Mouse (Mus musculus): ENCODE data around the gene Dnm3.

The Dnm3 gene

GRCm38 (mm10) chr1:162477246-162478209 lies at the start of gene Dnm3:
Gene Dnm3 (minus strand): TSS chr1:162478034.
- peak; percentile 1 for DNase-seq (ENCODE audit: low spot score)

GRCm38 (mm10) chr1:162515116-162515515 lies 37.3 kb upstream of the Dnm3 start:
- no peak for DNase-seq (ENCODE audit: low spot score)

- no peak for DNase-seq (ENCODE audit: low spot score)
Observed at GRCm38 (mm10) chr1:162510013-162510356, 32.2 kb upstream of the Dnm3 start.

- DNase-seq (ENCODE audit: low spot score), result no peak
Observed at GRCm38 (mm10) chr1:162509329-162510012, 31.6 kb upstream of the Dnm3 start.

- no peak for DNase-seq (ENCODE audit: low spot score)
Observed at GRCm38 (mm10) chr1:162508211-162509005, 30.6 kb upstream of the Dnm3 start.

- no peak for DNase-seq (ENCODE audit: low spot score)
Observed at GRCm38 (mm10) chr1:162506516-162506915, 28.7 kb upstream of the Dnm3 start.

- no peak for DNase-seq (ENCODE audit: low spot score)
Observed at GRCm38 (mm10) chr1:162505649-162506048, 27.8 kb upstream of the Dnm3 start.

GRCm38 (mm10) chr1:162476531-162477080 lies 1.2 kb downstream of the Dnm3 start:
- no peak for DNase-seq (ENCODE audit: low spot score)

- DNase-seq (ENCODE audit: low spot score), result no peak
Observed at GRCm38 (mm10) chr1:162472949-162473348, 4.9 kb downstream of the Dnm3 start.

GRCm38 (mm10) chr1:162471089-162471488 lies 6.7 kb downstream of the Dnm3 start:
- DNase-seq (ENCODE audit: low spot score), result no peak

GRCm38 (mm10) chr1:162469752-162470280 lies 8.0 kb downstream of the Dnm3 start:
- DNase-seq (ENCODE audit: low spot score), result no peak

GRCm38 (mm10) chr1:162463676-162464075 lies 14.2 kb downstream of the Dnm3 start:
- no peak for DNase-seq (ENCODE audit: low spot score)

GRCm38 (mm10) chr1:162458711-162459110 lies 19.1 kb downstream of the Dnm3 start:
- no peak for DNase-seq (ENCODE audit: low spot score)

GRCm38 (mm10) chr1:162456861-162457260 lies 21.0 kb downstream of the Dnm3 start:
- no peak for DNase-seq (ENCODE audit: low spot score)

- DNase-seq (ENCODE audit: low spot score), result no peak
Observed at GRCm38 (mm10) chr1:162456406-162456805, 21.4 kb downstream of the Dnm3 start.

GRCm38 (mm10) chr1:162453578-162453977 lies 24.3 kb downstream of the Dnm3 start:
- no peak for DNase-seq (ENCODE audit: low spot score)

- no peak for DNase-seq (ENCODE audit: low spot score)
Observed at GRCm38 (mm10) chr1:162453030-162453429, 24.8 kb downstream of the Dnm3 start.

GRCm38 (mm10) chr1:162449161-162449909 lies 28.5 kb downstream of the Dnm3 start:
- no peak for DNase-seq (ENCODE audit: low spot score)

GRCm38 (mm10) chr1:162444805-162445204 lies 33.0 kb downstream of the Dnm3 start:
- no peak for DNase-seq (ENCODE audit: low spot score)

GRCm38 (mm10) chr1:162439576-162439975 lies 38.3 kb downstream of the Dnm3 start:
- DNase-seq (ENCODE audit: low spot score), result no peak

GRCm38 (mm10) chr1:162436672-162437071 lies 41.2 kb downstream of the Dnm3 start:
- DNase-seq (ENCODE audit: low spot score), result no peak
